Mouse (Mus musculus) gastrocnemius, postnatal 4 days (tissue): ENCODE measurements at regions not wholly inside any gene's neighbourhood (a gene's known extent, or its start where the extent isn't known, plus 50 kb on each side); places are given as distances from the start of the nearest gene placed in this dataset.
A peak's percentile ranks its signal among the peaks of the same experiment; 100 is the strongest.

Experiments used
- DNase-seq, 2 experiments: peaks; one replicate each; pipeline ENCODE4 v3.0.0; 2021 to 2022; ENCODE audit warnings: low spot score in 2 of 2, mixed read lengths in 2 of 2

GRCm38 (mm10) chr16:78247189-78247588 is 54.1 kb upstream of the Cxadr start:
- no peak for DNase-seq

- DNase-seq, result no peak
These were observed 58.6 kb upstream of the Cxadr start for GRCm38 (mm10) chr16:78242678-78243077.

GRCm38 (mm10) chr16:78240152-78240551 is 61.1 kb upstream of the Cxadr start:
- DNase-seq, result no peak

GRCm38 (mm10) chr16:78238052-78238701 is 63.1 kb upstream of the Cxadr start:
- peak in 1 of 2 experiments; percentile 13 for DNase-seq

DNA sequence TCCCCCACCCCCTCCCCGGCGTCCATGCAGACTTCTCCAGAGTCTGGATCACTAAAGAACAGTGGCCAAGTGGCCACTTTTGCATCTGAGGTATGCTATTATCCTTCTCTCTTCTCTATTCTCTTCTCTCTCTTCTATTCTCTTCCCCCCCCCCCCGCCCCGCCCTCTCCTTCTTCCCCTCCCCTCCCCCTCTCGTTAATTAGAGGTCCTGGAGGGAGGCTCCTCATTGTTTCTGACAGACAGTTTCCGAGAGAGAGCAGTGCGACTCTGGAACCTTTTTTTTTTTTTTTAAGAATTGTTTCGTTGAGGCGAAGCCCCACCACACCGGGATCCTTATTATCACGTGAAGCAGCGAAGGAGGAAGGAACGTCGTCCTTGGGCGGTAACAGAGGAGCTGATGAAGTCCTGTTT is 63.6 kb upstream of the Cxadr start:
- no peak for DNase-seq

DNA sequence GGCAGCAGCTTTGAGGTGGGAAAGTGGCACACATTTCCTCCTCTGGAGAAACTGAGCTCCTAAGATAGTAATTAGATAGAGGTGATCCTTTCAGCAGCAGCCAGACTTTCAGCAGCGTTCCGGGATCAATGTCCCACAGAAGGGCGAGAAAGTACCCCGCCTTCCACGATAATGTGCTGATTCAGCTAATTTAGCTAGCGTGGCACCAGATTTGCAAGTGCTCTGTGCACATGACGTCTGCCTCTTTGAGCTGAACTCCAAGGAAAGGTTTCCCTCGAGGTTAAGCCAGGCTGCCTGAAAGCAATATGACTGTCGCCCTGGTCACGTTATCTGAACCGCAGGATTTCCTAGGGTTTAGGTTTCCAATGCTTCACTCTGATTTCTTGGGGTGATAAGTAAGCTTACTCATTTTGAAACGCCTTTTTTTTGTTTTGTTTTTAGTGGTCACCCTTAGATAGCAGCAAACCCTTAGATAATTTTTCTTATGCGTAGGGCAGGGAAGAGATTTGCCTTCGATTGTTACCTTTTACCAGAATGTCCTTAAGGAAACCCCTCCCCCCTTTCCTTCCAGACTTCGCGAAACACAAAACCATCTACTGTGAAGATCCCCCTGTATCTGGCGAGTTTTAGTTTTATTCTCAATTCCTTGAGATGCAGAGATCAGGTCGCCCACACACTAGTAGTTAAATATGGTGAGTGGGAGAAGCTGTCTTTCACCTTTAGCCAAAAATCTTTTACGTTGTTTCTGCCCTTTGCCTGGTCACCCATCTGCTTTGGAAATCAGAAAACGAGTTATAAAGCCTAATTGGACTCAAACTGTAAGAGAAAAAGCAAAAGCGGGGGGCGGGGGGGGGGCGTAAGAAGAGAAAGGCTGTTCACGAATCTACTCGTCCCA is 64.3 kb upstream of the Cxadr start:
- DNase-seq, result no peak

DNA sequence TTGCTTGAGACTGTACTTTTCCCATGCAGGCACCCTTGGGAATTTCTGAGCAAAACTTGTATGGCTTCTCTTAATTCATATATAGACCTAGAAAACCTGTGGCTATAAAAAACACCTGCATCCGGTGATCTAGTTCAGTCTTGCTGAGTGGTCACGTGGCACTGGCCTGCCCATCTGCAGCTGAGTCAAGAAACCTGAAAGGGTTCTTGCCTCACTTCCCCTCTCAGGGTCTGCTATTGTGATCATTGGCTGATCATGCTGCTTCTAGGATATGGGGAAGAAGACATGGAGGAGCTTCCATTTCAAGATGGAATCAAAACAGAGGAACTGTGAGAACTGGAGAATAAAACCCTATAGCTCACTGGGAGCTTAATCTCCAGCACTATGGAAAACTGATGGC is 69.1 kb upstream of the Cxadr start:
- no peak for DNase-seq

DNA sequence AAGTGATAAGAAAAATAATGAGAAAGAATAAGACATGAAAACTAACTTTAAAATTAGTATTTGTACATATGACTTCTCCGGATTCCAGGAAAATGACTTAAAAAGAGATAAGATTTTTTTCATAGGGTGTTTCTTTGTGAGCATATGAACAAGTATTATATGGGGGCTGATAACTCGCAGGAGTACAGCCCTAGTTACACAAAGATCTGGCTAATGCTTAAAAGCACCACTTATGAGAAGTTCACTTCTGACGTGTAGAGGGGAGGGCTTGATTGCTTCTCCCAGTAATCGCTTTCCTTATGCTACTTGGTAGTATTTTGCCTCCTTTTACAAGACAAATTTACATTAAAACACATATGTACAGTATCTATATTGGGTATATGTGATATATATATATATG is 72.3 kb upstream of the Cxadr start:
- DNase-seq, result no peak

DNA sequence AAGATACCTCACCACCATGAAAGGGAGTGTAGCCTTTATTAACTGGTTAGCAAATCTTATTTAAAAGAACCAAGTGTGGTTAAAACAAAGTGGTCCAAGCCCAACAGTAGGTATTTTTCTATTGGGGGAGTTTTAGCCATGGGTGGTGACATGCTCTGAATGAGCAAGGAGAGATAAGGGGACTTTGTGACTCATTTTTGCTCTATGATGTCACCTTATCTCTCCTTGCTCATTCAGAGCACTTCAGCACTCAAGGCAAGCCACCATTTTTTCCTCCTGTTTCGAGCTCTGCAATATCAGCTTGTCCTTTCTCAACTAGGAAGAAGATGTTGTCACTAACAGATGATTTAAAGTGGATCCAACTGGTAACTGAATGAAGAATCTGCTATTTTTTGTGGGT is 78.9 kb upstream of the Cxadr start:
- no peak for DNase-seq

GRCm38 (mm10) chr16:78221781-78222180 is 79.5 kb upstream of the Cxadr start:
- DNase-seq, result no peak

GRCm38 (mm10) chr16:78217633-78218032 is 83.7 kb upstream of the Cxadr start:
- no peak for DNase-seq

GRCm38 (mm10) chr16:78216752-78217351 is 84.4 kb upstream of the Cxadr start:
- DNase-seq, result no peak

- DNase-seq, result no peak
These were observed 89.6 kb upstream of the Cxadr start for GRCm38 (mm10) chr16:78211687-78212086.

- no peak for DNase-seq
These were observed 93.0 kb upstream of the Cxadr start for GRCm38 (mm10) chr16:78208321-78208720.

DNA sequence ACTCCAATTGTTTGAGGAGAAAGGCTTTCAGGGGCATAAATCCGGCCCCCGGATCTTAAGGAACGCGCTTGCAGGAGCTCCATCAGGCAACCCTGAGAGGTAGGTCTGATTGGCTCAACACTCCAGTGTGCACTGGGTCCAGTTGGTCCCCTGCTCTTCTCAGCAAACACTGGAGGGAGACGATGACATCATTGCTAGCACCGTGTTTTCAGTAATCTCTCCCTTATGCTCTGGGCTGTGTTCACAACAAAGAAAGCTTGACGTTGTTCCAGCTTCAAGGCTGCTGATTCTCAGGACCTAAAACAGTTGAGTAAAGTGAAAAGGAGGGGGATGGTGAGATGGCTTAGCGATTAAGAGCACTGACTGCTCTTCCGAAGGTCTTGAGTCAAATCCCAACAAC is 97.0 kb upstream of the Cxadr start:
- DNase-seq, result no peak

DNA sequence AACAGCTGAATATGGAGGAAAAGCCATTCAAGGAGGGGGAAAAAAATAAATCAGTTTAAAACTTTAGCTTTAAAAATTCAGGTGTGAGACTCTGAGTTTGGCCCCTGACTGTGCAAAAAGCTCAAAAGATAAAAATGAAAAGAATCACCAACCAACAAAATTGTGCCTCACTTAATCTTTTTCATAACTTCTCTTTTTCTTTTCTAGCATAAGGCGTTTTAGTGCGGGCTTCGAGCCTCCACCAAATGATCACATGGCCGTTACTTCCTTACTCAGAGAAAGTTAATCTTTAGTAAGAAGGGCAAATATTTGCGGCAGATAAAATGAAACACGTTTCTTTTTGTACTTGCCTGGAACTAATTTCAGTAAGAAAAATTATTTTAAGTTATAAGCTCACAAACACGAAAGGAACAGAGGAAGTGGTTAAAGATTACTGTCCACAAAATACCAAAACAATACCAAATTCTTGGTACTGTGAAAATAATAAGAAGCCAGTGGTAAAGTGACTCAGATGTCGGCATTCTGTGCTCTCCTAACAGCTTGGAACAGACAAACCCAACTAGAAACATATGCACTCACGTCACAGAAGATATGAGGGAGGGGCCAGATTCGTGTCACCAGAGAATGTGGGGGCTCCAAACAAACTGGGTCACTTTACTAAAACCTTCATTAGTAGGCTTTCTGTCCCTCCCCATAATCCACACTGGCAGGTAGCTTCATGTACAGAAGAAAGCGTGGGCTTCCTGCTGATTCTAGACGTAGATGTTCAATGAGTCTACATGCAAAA is 101.1 kb upstream of the Cxadr start:
- no peak for DNase-seq

- no peak for DNase-seq
These were observed 102.0 kb upstream of the Cxadr start for GRCm38 (mm10) chr16:78199252-78199651.

- DNase-seq, result peak; percentile 43 to 59
These were observed 102.6 kb upstream of the Cxadr start for GRCm38 (mm10) chr16:78198642-78199121.

DNA sequence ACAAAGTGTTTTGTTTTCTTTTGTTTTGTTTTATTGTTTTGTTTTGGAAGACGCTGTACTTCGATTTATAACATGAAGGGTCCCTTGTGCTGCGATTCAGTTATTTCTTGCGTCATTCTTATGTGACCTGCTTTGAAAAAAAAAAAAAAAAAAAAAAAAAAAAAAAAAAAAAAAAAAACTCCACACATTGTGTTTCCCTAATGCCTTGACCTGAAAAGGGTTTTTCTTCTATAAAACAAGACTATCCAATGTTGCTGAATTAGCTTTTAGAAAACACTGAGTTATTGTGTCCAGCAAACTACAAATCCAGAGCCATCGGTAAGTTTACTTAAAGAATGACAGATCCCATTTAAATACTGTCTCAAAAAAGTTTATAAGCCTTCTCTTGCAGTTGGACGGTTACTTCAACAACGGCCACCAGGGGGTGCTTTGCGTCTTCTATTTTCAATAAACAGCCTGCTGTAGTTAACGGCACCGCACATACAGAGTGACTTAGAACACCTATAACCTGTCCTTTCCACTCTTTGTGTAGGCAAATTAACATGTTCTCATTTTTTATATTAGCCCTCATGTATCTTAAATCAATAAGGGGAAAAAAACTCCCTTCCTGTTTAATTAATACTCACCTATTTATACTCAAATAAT is 103.9 kb upstream of the Cxadr start:
- DNase-seq, result peak; percentile 68 to 84
